Mouse (Mus musculus): ENCODE results near the gene Nrxn1.

GRCm38 (mm10) chr17:90390316-90391212 lies 702.3 kb downstream of the Nrxn1 start:
- no peak for TF ChIP-seq CTCF (IDR thresholded peaks at IDR 0.05; ENCODE audit: borderline replicate concordance, control insufficient read depth, extremely low read depth, insufficient read depth, low read length, poor library complexity)
- TF ChIP-seq POLR2A (IDR thresholded peaks at IDR 0.05; ENCODE audit: control insufficient read depth, extremely low read depth, insufficient read depth, low read length, poor library complexity): no peak

Data from thymus, adult 2 months (tissue).